Mouse (Mus musculus) adrenal gland (tissue): Measurements from ENCODE around the gene Nudt8.
"Not testable (repeated sequence)": the region's sequence is repeated elsewhere in the genome, so short reads cannot be mapped to it uniquely, and the experiment has no call there.

Experiments
- intact Hi-C: fragments of 180-260 bp; cut with DNase I; formaldehyde crosslinking; loops from one replicate; pipeline ENCODE4 v1.15.1; 2025

Nudt8 gene

GRCm38 (mm10) chr19:4012432-4013022 lies 12.1 kb downstream of the Nudt8 start, which contains the start of gene Ndufv1:
Gene Ndufv1, minus strand, starts transcription at chr19:4012806.
- intact Hi-C loops: loop anchor here (2.0 kb wide), 1 partner anchor 66 kb away; no protein-coding TSS in a partner anchor

- intact Hi-C loops: loop anchor here (2.0 kb wide), 1 partner anchor 66 kb away; no protein-coding TSS in a partner anchor
Observed at GRCm38 (mm10) chr19:4013066-4013465, 12.7 kb downstream of the Nudt8 start.

DNA sequence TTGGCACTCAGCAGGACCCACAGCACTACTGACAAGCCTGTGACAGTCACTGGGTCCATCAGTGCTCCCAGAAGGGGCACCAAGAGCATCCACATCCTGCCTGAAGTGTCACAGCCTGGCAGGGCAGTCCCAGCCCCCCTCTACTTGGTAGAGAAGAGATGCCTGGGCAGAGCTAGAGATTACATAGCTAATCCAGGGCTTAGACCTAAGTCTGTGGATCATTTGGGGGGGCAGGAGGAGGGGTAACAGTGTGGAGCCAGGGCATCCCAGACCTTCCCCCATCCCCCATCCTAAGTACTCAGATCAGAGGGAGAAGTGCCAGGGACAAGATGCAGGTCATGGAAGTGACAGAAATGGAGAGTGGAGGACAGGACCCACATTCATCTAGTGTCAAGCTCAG lies 14.4 kb downstream of the Nudt8 start:
- intact Hi-C loops: no loop called here

- intact Hi-C loops: no loop called here
Observed at GRCm38 (mm10) chr19:4015635-4016034, 15.3 kb downstream of the Nudt8 start.

DNA sequence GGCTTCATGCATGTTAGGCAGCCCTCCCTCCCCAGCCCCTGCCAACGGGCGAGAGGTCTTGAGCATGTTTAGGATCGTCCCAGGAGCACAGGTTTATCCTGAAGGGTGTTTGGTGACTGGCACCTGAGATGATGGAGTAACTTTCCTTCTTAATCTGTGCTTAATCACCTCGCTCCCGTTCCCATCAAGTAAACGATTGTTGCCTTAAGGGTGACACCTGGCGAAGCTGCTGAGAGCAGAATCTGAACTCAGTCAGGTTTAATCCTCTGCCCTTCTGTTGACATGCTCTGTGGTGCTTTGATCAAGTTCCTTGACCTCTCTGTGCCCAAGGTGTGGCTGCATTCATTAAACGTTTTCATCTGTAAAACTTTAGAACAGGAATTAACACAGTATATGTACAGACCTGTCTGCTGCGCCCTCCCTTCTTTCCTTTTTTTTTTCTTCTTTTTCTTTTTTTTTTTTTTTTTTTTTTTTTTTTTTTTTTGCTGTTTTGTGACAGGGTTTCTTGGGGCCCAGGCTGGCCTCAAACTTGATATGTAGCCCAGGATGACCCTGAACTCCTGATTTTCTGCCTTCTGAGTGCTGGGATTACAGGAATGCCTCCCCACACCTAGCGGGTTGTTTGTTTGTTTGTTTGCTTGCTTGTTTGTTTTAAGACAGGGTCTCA lies 17.7 kb downstream of the Nudt8 start:
- intact Hi-C loops: no loop called here

DNA sequence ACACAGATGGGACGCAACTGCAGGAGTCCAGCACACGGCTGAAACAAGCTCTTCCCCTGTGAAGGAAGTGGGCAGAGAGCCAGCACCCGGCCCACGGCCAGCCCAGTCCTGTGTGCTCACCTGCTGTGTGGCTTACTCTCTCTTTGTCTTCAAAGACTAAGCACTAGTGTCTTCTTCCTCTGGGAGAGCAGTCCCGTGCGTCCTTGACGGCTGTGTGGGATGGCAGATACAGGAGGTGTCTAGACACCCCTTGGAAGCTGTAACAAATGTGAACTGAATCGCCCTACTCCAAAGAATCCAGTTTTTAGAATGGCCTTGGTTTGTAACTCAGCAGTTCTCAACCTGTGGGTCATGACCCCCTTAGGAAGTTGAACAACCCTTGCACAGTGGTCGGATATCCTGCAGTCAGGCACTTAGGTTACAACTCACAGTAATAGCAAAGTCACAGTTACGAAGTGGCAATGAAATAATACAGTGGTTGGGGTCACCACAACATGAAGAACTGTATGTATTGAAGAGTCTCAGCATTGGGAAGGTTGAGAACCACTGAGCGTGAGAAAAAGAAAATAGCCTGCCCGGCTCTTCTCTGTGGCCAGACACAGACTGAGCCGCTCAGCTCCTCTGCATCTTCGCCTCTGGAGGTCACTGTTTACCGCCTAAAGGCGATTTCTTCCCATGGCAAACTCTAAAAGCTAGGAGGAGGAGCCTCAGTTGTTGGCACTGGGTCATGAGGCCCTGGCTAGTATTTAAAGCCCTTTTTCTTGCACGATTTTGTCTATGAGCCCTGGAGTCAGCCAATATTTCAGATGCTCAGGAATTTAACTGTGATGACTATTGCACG lies 18.6 kb downstream of the Nudt8 start:
- intact Hi-C loops: loop anchor here (1.0 kb wide), 1 partner anchor 28 kb away; no protein-coding TSS in a partner anchor

- intact Hi-C loops: no loop called here
Observed at GRCm38 (mm10) chr19:4023185-4023584, 22.8 kb downstream of the Nudt8 start.

GRCm38 (mm10) chr19:4027576-4027975 lies 27.2 kb downstream of the Nudt8 start:
- intact Hi-C loops: no loop called here

DNA sequence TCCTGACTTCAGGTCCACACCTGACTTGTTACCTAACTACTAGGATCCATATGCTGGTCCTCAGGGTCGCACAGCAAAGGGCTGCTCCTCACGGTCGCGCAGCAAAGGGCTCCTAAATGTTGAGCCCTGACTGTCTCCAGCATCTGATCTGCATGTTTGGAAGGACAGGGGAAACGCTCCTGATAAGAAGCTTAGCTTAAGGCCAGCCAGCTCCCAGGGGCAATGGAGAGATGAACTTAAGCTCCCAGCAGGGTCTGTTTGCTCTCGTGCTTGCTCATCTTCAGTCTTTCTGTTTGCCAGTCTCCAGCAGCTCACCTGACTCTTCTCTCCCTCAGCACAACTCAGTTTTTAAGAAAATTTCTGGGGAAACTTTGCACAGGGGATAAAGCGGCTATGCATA lies 32.3 kb downstream of the Nudt8 start:
- intact Hi-C loops: no loop called here

GRCm38 (mm10) chr19:4033298-4033697 lies 32.9 kb downstream of the Nudt8 start:
- intact Hi-C loops: no loop called here

GRCm38 (mm10) chr19:4033742-4034141 lies 33.4 kb downstream of the Nudt8 start:
- intact Hi-C loops: no loop called here

GRCm38 (mm10) chr19:4036327-4037045 lies 36.1 kb downstream of the Nudt8 start:
- intact Hi-C loops: no loop called here

GRCm38 (mm10) chr19:4037154-4037787 lies 36.9 kb downstream of the Nudt8 start:
- intact Hi-C loops: not testable (repeated sequence)

DNA sequence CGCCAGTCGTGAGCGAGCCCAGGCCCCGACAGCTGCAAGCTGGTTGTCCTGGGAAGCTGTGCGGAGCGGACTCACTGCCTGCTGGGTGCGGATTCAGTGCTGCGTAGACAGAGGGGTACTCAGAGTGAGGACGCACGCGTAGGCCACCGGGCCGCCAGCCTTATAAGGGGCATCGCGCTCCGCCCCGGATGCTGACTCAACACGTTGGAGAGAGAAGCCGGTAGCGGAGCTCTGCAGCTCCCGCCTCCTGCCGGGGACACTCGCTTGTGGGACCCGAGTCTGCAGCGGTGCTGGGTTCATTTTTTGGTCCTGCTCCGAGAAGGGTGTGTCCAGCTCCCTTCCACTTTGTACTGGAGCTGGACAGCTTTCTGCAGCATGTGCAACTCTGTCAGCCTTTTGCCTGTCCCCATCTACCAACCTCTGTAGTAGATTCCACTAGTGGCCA lies 37.4 kb downstream of the Nudt8 start, which contains the start of gene Gstp1:
Gene Gstp1 (minus strand): TSS at position 198 of the 445 bp plus-strand sequence.
- intact Hi-C loops: no loop called here

DNA sequence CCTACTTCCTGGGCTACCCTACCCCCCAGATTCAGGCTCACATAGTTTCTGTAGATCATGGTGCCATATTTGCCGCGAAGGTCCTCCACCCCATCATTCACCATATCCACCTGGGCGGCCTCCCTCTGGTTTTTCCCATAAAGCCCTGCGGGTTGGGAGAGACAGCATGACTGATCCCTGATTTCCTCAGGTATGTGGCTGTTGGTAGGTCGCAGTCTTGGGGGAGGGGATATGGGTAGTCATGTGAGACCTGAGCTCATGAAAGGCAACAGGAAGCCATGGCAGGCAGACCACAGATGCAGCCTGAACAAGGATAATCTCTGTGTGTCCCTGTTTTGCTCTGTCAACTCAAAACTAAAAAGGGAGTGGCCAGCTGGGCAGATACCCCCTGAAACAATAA lies 40.6 kb downstream of the Nudt8 start:
- intact Hi-C loops: not testable (repeated sequence)

DNA sequence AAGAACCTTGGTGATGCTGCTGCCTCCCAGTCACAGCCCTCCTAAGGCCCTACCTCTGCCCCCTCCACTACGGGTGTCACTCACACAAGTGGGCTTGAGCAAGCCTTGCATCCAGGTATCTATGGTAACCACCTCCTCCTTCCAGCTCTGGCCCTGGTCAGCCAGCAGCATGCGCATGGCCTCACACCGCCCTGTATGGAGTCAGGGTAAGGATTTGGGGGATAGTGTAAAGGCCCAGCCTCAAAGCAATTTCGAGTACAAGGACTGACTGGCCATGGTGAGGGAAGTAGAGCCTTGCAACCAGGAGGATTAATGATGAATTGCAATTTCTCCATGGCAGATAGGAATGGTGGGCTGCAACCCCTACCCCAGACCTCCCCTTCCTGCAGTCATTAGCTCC lies 41.1 kb downstream of the Nudt8 start:
- intact Hi-C loops: not testable (repeated sequence)

DNA sequence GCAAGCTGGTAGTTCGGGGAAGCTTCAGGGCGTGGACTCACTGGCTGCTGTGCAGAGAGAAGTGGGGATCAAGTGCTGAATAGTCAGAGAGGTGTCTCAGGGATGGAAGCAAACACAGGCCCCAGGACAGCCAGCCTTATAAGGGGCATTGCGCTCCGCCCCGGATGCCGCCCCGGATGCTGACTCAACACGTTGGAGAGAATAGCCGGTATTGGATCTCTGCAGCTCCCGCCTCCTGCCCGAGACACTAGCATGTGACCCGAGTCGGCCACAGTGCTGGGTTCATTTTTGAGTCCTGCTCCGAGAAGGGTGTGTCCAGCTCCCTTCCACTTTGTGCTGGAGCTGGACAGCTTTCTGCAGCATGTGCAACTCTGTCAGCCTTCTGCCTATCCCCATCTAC lies 41.7 kb downstream of the Nudt8 start:
- intact Hi-C loops: no loop called here

DNA sequence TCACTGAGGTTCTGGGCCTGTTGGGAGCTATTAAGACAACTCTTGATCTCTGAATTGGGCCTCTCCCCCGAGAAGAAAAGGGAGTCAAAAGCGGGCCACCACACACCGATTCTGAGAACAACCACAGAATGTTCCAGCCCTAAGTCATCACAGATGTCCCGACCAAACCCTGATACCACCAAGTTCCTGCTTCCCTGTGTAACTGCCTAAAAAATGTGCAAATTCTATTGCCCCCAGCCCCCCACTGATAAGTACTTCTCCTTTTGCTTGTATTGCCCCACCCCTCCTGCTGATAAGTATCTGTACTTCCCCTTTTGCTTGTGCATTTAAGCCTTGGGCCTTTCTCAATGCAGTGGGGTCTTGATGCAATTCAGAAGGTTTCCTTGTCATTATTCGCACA lies 43.7 kb downstream of the Nudt8 start:
- intact Hi-C loops: not testable (repeated sequence)

DNA sequence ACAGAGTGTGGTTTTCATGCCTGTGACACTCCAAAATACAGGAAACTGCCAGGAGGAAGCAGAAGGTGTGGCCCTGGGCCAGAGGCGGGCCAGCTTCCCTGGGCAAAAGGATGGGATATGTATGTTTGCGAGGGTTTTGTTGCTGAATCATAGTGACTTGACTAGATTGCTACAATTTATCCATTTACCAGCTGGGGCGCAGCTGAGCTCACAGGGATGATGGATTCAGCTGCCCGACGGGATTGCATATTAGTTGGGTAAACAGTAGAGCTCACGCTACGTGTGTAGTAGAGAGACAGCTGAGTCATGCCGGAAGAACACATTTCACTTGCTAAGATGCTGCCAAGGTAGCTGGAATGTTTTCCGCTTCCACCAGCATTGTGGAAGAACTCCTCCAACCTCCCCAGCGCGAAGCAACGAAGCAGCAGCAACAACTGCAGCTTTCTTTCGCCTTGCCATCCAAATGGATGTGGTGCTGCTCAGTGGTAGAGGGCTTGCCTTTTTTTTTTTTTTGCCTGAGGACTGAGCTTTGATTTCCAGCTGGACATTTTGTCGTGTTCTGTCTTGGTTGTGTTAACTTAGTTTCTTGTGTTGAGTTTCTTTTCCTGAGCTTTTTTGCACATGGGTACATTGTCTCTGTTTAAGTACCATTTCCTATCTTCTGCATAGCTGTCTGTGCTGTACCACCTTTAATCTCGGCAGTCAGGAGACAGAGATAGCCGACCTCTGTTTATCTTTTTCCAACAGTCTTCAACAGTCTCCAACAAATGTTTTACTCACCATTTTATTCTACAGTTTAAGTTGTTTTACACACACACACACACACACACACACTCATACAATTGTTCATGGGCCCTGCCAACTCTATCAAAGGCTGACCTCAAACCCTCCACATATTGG lies 45.8 kb downstream of the Nudt8 start, which contains the start of gene Gstp2:
Gene Gstp2 (minus strand): TSS at position 58 of the 900 bp plus-strand sequence.
- intact Hi-C loops: no loop called here
